ENCODE assay signal across 8 mouse cellular contexts in the genomic region with DNA sequence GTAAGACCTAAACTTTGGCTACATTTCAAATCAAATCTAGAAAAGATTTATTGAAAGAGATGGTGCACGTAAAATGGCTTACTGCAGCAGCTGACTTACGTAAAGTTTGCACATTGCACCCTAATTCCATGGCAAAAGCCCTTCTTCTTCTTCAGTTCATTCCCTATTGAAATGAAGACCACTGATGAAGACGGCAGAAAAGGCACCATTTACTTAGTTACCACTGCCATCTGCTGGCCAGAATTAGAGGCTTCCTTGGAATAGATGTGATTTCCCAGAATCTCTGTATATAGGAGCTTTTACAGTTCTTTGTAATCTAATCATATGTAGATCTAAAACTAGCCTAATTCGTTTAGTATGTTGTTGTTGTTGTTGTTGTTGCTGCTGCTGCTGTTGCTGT.
A peak's percentile ranks its signal among the peaks of the same experiment; 100 is the strongest.
DNase-seq lines count a peak whose midpoint lies in the region; ATAC-seq and TF ChIP-seq lines count a peak whose summit lies in the region.

No protein-coding gene starts in this region.

- no peak overlapping the region for H3K27ac ChIP-seq in liver, postnatal 0 days (ENCODE audit: low read depth)

- no peaks in the 10 kb centered on the region for H3K9me3 ChIP-seq in E14TG2a.4 (ENCODE audit: low read length)
- no peaks in the 10 kb centered on the region for H3K9me3 ChIP-seq in liver, postnatal 0 days (ENCODE audit: low read length)

- peak; percentile 53 for TF ChIP-seq CTCF in E14TG2a.4 (conservative IDR thresholded peaks at IDR 0.05; ENCODE audit: low read length)
- TF ChIP-seq CTCF in liver, postnatal 0 days (IDR thresholded peaks at IDR 0.05; ENCODE audit: low read depth), result peak; percentile 71

- no peak overlapping the region for H3K9ac ChIP-seq in liver, postnatal 0 days (replicated peaks)

- H3K4me3 ChIP-seq in E14TG2a.4 (replicated peaks; ENCODE audit: low read length), result no peak overlapping the region
- H3K4me3 ChIP-seq in liver, postnatal 0 days (ENCODE audit: low read depth, low read length), result no peak overlapping the region

- peak; percentile 3 for DNase-seq in 3134 (ENCODE audit: extremely low read depth, insufficient read length, low spot score)
- peak; percentile 43 to 59 for DNase-seq in cerebellum, adult 18-20 months
- DNase-seq in forelimb bud, embryonic 11.5 days (ENCODE audit: low read depth, low spot score), result peak; percentile 79
- DNase-seq in kidney, postnatal 14 days, result peak; percentile 78
- DNase-seq in liver, postnatal 0 days, result peak; percentile 57
- DNase-seq in ovary, adult 18-20 months (ENCODE audit: low spot score), result peak; percentile 22
- no peak for DNase-seq in spleen, adult 12 weeks (ENCODE audit: low spot score)

- H3K36me3 ChIP-seq in E14TG2a.4 (ENCODE audit: insufficient read depth, low read length), result no peaks in the 10 kb centered on the region
- H3K36me3 ChIP-seq in liver, postnatal 0 days (replicated peaks; ENCODE audit: insufficient read depth, low read length), result no peaks in the 10 kb centered on the region

- H3K4me2 ChIP-seq in liver, postnatal 0 days (ENCODE audit: low read depth, low read length), result no peak overlapping the region

- no peaks in the 10 kb centered on the region for H3K27me3 ChIP-seq in E14TG2a.4 (ENCODE audit: insufficient read depth, low read length)
- no peaks in the 10 kb centered on the region for H3K27me3 ChIP-seq in liver, postnatal 0 days (ENCODE audit: insufficient read depth, low read length)

- no peak for TF ChIP-seq EP300 in liver, postnatal 0 days (IDR thresholded peaks at IDR 0.05; ENCODE audit: low read depth)

- ATAC-seq in liver, postnatal 0 days, result no peak

- WGBS in liver, postnatal 0 days (ENCODE audit: insufficient replicate concordance), result 9% methylated on average over 4 of the region's 4 CpGs

- no peaks in the 10 kb centered on the region for H3K4me1 ChIP-seq in E14TG2a.4 (replicated peaks; ENCODE audit: low read depth, low read length)
- no peaks in the 10 kb centered on the region for H3K4me1 ChIP-seq in liver, postnatal 0 days (ENCODE audit: insufficient read depth)
